Mouse (Mus musculus) left cerebral cortex, adult 9 months (tissue): Measurements from ENCODE around the gene Ccdc57.
A peak's percentile ranks its signal among the peaks of the same experiment; 100 is the strongest.
"Not testable (repeated sequence)": the region's sequence is repeated elsewhere in the genome, so short reads cannot be mapped to it uniquely, and the experiment has no call there.

Experiments used
- DNase-seq, 2 experiments: peaks; one replicate each; pipeline ENCODE4 v3.0.0; 2022; ENCODE audit warnings: low spot score in 2 of 2

Ccdc57 gene

GRCm38 (mm10) chr11:120903159-120903850 is 29.4 kb downstream of the Ccdc57 start:
- peak in 1 of 2 experiments; percentile 40 for DNase-seq

GRCm38 (mm10) chr11:120902487-120903142 is 30.1 kb downstream of the Ccdc57 start:
- DNase-seq: no peak

- peak in 1 of 2 experiments; percentile 12 for DNase-seq
Observed at GRCm38 (mm10) chr11:120901729-120902486, 30.8 kb downstream of the Ccdc57 start.

GRCm38 (mm10) chr11:120900276-120901244 is 32.1 kb downstream of the Ccdc57 start:
- DNase-seq: no peak

DNA sequence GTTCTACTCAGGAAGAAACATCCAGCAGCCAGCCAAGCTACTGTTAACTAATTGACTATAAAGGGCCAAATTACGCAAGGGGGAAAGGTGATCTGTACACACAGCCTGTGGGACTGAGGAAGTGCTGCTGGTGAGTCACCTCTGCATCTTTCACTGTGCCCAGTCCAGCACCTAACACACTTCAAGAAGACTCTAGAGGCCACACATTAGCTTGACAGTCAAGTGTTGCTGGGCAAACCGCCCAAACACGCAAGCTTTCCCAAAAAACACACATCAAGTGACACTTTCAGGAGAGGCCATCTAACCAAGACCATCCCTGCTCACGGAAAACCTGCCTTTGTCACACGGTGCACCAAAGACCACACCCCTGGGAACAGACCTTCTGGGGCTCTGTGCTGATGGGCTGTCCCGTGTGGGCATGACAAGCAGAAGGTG is 34.5 kb downstream of the Ccdc57 start:
- no peak for DNase-seq

- DNase-seq: no peak
Observed at GRCm38 (mm10) chr11:120895441-120895840, 37.2 kb downstream of the Ccdc57 start.

DNA sequence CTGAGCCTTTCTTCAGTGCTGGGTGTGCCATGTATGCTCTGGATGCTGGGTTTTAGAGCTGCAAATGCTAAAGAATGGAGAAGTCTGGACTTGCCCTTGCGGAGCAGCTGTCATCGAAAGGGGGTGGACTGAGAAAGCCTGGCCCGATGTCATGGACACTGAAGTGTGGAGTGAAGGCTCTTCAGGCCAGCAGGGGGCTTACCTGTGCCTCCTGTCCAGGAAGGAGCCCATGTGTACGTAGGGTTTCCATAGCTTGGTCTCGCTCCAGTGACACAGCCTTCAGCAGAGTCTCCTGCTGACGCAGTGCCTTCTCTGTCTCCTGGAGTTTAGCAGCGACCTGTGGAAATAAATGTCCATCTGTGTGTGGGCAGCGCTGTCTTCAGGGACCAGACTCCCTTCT is 38.3 kb downstream of the Ccdc57 start:
- DNase-seq: no peak

DNA sequence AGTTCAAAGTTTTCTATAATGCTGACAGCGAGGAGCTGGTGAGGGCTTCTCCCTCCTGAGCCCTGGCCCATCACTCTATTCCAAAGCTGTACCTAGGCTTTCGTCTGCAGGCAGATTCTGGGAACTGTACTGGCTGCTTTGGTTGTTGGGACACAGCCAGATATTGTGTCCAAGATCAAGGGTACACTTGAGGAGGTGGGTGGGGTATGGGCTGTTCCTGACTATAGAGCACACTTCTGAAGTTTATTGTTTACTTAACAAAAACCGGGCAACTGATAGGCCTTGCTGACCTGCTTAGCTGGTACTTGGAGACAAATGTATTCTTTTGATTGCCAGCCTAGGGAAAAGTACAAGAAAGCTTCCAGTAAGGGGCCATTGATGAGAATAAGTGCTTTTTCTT is 43.5 kb downstream of the Ccdc57 start:
- no peak for DNase-seq

DNA sequence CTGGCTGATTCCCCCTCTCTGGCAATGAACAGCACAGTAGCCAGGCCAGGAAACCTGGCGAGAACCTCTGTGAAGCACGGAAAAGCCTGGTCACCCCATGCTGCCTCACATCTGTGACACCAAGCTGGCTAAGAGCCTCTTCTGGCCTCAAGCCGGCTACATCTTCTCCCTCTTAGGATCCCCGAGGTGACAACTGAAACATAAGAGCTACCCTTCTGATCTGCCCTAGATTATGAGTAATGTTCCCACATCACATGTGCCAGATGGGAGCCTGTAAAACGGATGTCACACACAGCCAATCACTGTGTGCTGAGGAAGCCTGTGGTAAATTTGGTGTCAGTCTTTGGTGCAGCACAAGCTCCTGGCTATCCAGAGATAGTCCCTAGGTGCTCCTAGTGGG is 44.0 kb downstream of the Ccdc57 start:
- no peak for DNase-seq

GRCm38 (mm10) chr11:120887502-120887901 is 45.2 kb downstream of the Ccdc57 start:
- no peak for DNase-seq

DNA sequence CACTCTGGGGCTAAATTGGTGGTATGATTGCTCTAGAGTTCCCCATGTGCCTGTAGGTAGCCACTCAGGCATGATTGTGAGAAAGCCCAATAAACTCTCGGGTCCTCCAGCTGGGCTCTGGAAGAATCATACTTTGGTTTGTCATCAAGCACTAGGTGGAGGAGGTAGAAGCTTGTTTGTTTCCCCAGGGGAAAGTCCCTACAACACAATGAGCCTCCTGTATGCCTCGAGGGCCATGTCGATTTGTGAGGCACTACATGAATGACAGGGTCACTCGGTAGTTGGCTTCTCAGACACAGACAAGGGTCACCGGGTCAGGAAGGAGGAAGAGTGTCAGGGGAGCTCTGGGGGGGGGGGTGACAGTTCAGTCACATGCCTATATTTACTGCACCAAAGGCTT is 46.2 kb downstream of the Ccdc57 start:
- no peak for DNase-seq

GRCm38 (mm10) chr11:120883601-120884000 is 49.1 kb downstream of the Ccdc57 start:
- no peak for DNase-seq

DNA sequence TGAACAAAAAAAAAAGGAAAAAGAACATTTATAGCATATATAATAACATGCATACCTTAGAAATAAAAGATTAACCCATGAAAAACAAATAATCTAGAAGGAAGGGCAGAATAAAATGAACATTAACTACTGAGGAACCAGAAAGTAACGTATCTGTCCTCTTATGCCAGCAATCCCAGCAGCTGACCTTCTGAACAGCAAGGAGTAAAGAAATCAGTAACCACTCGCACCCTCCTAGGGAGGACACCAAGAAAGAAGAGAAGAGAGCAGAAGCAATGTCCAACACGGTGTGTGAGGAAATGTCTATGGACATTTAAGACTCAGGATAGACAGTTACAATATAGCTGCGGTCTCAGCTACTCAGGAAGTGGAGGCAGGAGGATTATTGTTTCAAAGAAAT is 49.7 kb downstream of the Ccdc57 start:
- DNase-seq: no peak

GRCm38 (mm10) chr11:120873206-120873605 is 59.5 kb downstream of the Ccdc57 start:
- DNase-seq: no peak

GRCm38 (mm10) chr11:120871521-120871920 is 61.2 kb downstream of the Ccdc57 start:
- no peak for DNase-seq

DNA sequence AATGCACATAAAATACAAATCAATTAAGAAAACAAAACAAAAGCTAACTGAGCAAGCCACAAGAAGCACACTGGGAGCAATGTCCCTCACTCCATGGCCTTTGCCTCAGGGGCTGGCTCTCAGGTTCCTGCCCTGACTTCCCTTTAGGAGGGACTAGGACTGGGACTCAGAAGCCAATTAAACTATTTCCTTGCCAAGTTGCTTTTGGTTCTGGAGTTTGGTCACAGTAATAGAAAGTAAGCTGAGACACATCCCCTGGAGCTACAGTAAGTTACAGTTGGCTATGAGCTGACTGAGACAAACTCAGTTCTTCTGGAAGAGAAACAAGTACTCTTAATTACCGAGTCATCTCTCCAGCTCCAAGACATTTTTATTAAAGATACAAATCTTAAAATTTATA is 66.9 kb downstream of the Ccdc57 start:
- no peak for DNase-seq

DNA sequence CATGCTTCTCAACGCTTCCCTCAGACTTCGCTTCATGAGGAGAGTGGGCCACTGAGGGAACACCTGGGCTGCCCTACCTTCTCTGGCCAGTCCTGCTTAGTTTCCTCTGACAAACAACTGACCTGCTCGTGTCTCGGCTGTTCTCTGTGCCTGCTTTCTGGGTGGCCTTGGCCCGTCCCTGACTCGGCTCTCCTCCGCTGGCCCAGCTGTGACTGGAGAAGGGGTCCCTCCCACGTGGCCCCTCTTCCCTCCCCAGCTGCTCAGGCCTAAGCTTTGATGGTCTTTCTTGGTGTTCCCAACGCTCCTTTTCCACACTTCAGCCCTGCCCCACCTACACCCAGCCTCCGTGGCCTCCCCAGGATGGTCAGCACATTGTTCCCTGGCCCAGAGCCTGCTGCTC is 69.9 kb downstream of the Ccdc57 start:
- DNase-seq: no peak

DNA sequence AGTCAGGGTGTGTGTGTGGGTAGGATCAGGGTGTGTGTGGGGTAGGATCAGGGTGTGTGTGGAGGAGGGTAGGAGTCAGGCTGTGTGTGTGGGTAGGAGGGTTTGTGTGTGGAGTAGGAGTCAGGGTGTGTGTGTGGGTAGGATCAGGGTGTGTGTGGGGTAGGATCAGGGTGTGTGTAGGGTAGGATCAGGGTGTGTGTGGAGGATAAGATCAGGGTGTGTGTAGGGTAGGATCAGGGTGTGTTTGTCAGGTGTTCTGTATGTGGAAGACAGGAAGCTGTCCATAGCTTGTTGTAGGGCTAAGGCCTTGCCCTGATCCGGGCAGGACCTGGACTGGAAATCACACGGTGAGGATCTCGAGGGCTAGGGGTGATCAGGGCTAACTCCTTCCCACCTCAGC is 76.7 kb downstream of the Ccdc57 start:
- DNase-seq: not testable (repeated sequence)

DNA sequence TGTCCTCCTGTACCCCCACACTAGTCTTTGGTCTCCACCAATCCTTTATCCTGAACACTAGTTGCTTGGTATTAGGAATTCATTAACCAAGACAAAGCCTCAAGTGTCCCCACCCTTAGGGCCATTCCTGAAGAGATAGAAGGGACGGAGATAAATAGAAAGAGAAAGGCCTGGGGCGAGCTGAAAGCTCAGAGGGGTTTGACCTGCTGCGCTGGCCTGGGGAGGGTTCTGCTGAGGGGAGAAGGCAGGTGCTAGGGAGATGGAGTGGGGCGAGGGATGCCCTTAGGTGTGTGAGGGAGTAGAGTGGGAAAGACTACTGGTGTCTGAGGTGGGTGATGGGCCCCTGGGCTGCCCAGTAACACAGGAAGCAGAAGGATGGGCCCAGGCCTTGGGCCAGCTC is 78.9 kb downstream of the Ccdc57 start:
- no peak for DNase-seq

DNA sequence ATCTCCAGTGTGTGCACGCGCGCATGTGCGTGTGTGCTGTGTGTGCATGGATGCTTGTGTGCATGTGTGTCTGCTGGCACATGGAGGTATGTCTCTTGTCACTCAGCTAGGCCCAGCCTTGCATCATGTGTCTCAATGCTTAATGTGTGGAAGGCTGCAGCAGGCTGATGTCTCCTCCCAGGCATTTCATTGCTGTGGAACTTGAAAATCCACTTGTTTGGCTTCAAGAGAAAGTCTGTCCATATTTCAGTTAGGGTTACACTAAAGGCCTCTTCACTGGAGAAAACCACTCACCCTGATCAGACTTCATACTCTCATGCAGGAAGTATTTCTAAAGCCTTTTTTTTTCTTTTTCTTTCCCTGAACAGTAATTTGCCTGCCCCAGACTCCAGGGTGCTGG is 79.5 kb downstream of the Ccdc57 start:
- DNase-seq: no peak

DNA sequence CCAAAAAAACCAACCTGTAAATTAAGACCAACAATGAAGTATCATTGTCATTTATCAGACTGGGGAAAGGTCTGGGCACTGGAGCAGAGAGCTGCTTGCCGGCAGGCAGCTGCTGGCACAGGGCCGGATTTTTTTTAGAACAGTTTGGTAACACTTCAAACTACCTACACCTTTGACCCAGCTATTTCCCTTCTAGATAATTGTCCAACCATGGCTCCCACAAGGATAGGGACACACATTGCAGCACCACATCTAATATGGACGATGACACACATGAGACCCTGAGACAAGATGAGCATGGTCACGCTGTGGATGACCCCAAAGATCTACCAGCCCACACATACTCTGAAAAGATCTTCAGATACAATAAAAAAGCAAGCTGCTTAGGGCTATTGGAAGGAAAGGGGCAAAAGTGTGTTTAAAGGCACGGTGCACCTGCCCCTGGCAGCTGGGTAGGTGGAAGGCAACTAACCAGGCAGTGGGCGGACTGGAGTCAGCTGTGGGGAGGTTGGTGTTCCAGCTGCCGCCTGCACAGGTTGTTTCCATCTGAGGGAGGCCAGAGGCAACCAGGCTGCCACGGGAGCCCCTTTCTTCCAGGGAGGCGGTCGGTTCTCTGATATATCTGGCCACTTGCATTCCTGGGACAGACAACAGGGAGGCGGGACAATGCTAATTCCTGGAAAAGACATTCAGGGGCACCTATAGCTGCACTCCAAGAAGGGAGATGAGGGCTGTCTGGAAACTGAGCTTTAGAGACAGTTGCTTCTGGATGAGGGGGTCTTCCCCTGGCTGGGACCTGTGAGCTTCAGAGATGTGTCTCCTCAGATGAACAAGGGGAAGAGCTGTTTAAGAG is 80.4 kb downstream of the Ccdc57 start:
- no peak for DNase-seq
